Mouse (Mus musculus) forebrain, embryonic 15.5 days (tissue): ENCODE measurements at regions not wholly inside any gene's neighbourhood (a gene's known extent, or its start where the extent isn't known, plus 50 kb on each side); places are given as distances from the start of the nearest gene placed in this dataset.

ENCODE experiments used
- ATAC-seq: fragments of 200-750 bp; cut with Nextera tagmentation; replicated peaks from 2 replicates; pipeline ENCODE4 v1.8.0; 2017; ENCODE audit warnings: mild to moderate bottlenecking, moderate TSS enrichment, moderate library complexity
- H3K27ac ChIP-seq: fragments of 300-500 bp; sonication (generic); replicated peaks from 2 replicates; pipeline ENCODE4 v1.5.1; 2015; ENCODE audit warnings: mild to moderate bottlenecking, inconsistent platforms
- H3K27me3 ChIP-seq: fragments of 300-500 bp; sonication (generic); 2 replicates; pipeline ENCODE4 v1.6.1; 2015; ENCODE audit warnings: inconsistent platforms
- H3K36me3 ChIP-seq: fragments of 300-500 bp; sonication (generic); 2 replicates; pipeline ENCODE4 v1.6.1; 2015; ENCODE audit warnings: mild to moderate bottlenecking, inconsistent platforms
- H3K4me1 ChIP-seq: fragments of 300-500 bp; sonication (generic); 2 replicates; pipeline ENCODE4 v1.6.1; 2015; ENCODE audit warnings: inconsistent platforms
- H3K4me2 ChIP-seq: fragments of 300-500 bp; sonication (generic); replicated peaks from 2 replicates; pipeline ENCODE4 v1.6.1; 2015; ENCODE audit warnings: mild to moderate bottlenecking, inconsistent platforms
- H3K4me3 ChIP-seq: fragments of 300-500 bp; sonication (generic); 2 replicates; pipeline ENCODE4 v1.5.1; 2015; ENCODE audit warnings: mild to moderate bottlenecking, inconsistent platforms
- H3K9ac ChIP-seq: fragments of 300-500 bp; sonication (generic); replicated peaks from 2 replicates; pipeline ENCODE4 v1.6.1; 2015; ENCODE audit warnings: mild to moderate bottlenecking, inconsistent platforms
- H3K9me3 ChIP-seq: fragments of 300-500 bp; sonication (generic); 2 replicates; pipeline ENCODE4 v1.6.1; 2016; ENCODE audit warnings: inconsistent platforms
- WGBS: fragments of 180-500 bp; shearing (Covaris S2); methylation state at CpG from one replicate; pipeline ENCODE4 v1.1.7; 2015; ENCODE audit warnings: mixed read lengths; 5-methylcytosine and 5-hydroxymethylcytosine counted together

- H3K27ac ChIP-seq, result no peak overlapping the region
- H3K9ac ChIP-seq, result no peak overlapping the region
- H3K4me3 ChIP-seq, result no peak overlapping the region
- H3K9me3 ChIP-seq, result no peaks in the 10 kb centered on the region
- no peak for ATAC-seq
- 95% methylated on average over 8 of the region's 8 CpGs for WGBS
- H3K4me2 ChIP-seq, result no peak overlapping the region
- no peaks in the 10 kb centered on the region for H3K27me3 ChIP-seq
- peaks cover 3% of the 10 kb centered on the region; the same call in 1 of the 2 replicates for H3K36me3 ChIP-seq
- H3K4me1 ChIP-seq, result peaks cover 9% of the 10 kb centered on the region; the same call in 1 of the 2 replicates
These were observed 75.5 kb upstream of the Mrps10 start for GRCm38 (mm10) chr17:47293178-47293577.

GRCm38 (mm10) chr17:47291558-47291957, 77.1 kb upstream of the Mrps10 start:
- WGBS, result 100% methylated on average over 1 of the region's 1 CpGs
- H3K9ac ChIP-seq, result no peak overlapping the region
- no peak for ATAC-seq
- H3K27me3 ChIP-seq, result no peaks in the 10 kb centered on the region
- H3K4me2 ChIP-seq, result no peak overlapping the region
- H3K4me1 ChIP-seq, result peaks cover 9% of the 10 kb centered on the region; the same call in 1 of the 2 replicates
- H3K9me3 ChIP-seq, result no peaks in the 10 kb centered on the region
- H3K27ac ChIP-seq, result no peak overlapping the region
- peaks cover 17% of the 10 kb centered on the region; the same call in 1 of the 2 replicates for H3K36me3 ChIP-seq
- no peak overlapping the region for H3K4me3 ChIP-seq

- no peak for ATAC-seq
These were observed 83.1 kb upstream of the Mrps10 start for GRCm38 (mm10) chr17:47285616-47286015.

GRCm38 (mm10) chr17:47284236-47284635, 84.5 kb upstream of the Mrps10 start:
- 75% methylated on average over 11 of the region's 11 CpGs for WGBS
- H3K27ac ChIP-seq, result no peak overlapping the region
- no peak for ATAC-seq
- H3K4me3 ChIP-seq, result no peak overlapping the region
- H3K4me2 ChIP-seq, result no peak overlapping the region
- no peaks in the 10 kb centered on the region for H3K27me3 ChIP-seq
- no peaks in the 10 kb centered on the region for H3K9me3 ChIP-seq
- no peak overlapping the region for H3K9ac ChIP-seq
- H3K4me1 ChIP-seq, result no peaks in the 10 kb centered on the region
- H3K36me3 ChIP-seq, result peaks cover 17% of the 10 kb centered on the region; the same call in 1 of the 2 replicates

More at GRCm38 (mm10) chr17:47285616-47286015, 83.1 kb upstream of the Mrps10 start:
- H3K4me3 ChIP-seq, result no peak overlapping the region
- H3K27ac ChIP-seq, result no peak overlapping the region
- H3K36me3 ChIP-seq, result peaks cover 17% of the 10 kb centered on the region; the same call in 1 of the 2 replicates
- no peaks in the 10 kb centered on the region for H3K27me3 ChIP-seq
- 90% methylated on average over 10 of the region's 10 CpGs for WGBS
- no peak overlapping the region for H3K4me2 ChIP-seq
- no peak overlapping the region for H3K9ac ChIP-seq
- no peaks in the 10 kb centered on the region for H3K4me1 ChIP-seq
- no peaks in the 10 kb centered on the region for H3K9me3 ChIP-seq

GRCm38 (mm10) chr17:47283158-47283557, 85.5 kb upstream of the Mrps10 start:
- peaks cover 14% of the 10 kb centered on the region; the same call in 1 of the 2 replicates for H3K36me3 ChIP-seq
- H3K4me3 ChIP-seq, result no peak overlapping the region
- no peak overlapping the region for H3K4me2 ChIP-seq
- no peaks in the 10 kb centered on the region for H3K9me3 ChIP-seq
- WGBS, result 87% methylated on average over 4 of the region's 4 CpGs
- no peak for ATAC-seq
- no peak overlapping the region for H3K9ac ChIP-seq
- no peaks in the 10 kb centered on the region for H3K4me1 ChIP-seq
- no peaks in the 10 kb centered on the region for H3K27me3 ChIP-seq
- H3K27ac ChIP-seq, result no peak overlapping the region

- ATAC-seq, result no peak
- Histone ChIP-seq H3K9ac (no peak overlapping the region), H3K4me3 (no peak overlapping the region), H3K4me2 (no peak overlapping the region), H3K27me3 (no peaks in the 10 kb centered on the region), H3K36me3 (peaks cover 7% of the 10 kb centered on the region; the same call in 1 of the 2 replicates), H3K9me3 (no peaks in the 10 kb centered on the region), H3K4me1 (no peaks in the 10 kb centered on the region), H3K27ac (no peak overlapping the region)
- 51% methylated on average over 3 of the region's 3 CpGs for WGBS
These were observed 86.2 kb upstream of the Mrps10 start for GRCm38 (mm10) chr17:47282476-47282875.

- H3K4me1 ChIP-seq, result no peaks in the 10 kb centered on the region
- H3K9ac ChIP-seq, result no peak overlapping the region
- no peak overlapping the region for H3K4me3 ChIP-seq
- H3K9me3 ChIP-seq, result no peaks in the 10 kb centered on the region
- H3K4me2 ChIP-seq, result no peak overlapping the region
- WGBS, result 82% methylated on average over 5 of the region's 5 CpGs
- no peak for ATAC-seq
- H3K27ac ChIP-seq, result no peak overlapping the region
- no peaks in the 10 kb centered on the region for H3K36me3 ChIP-seq
- H3K27me3 ChIP-seq, result no peaks in the 10 kb centered on the region
These were observed 90.8 kb upstream of the Mrps10 start for GRCm38 (mm10) chr17:47277890-47278289.

- Histone ChIP-seq H3K9me3 (no peaks in the 10 kb centered on the region), H3K27me3 (no peaks in the 10 kb centered on the region), H3K4me2 (no peak overlapping the region), H3K4me1 (0 out of 2 replicates have a peak, but pooled peaks cover 4% of the 10 kb centered on the region), H3K36me3 (no peaks in the 10 kb centered on the region), H3K27ac (peak overlapping the region; percentile 68), H3K9ac (no peak overlapping the region), H3K4me3 (no peak overlapping the region)
- 64% methylated on average over 6 of the region's 6 CpGs for WGBS
- ATAC-seq, result peak; percentile 62
These were observed 92.0 kb upstream of the Mrps10 start for GRCm38 (mm10) chr17:47276639-47277038.

GRCm38 (mm10) chr17:47275796-47276311, 92.8 kb upstream of the Mrps10 start:
- Histone ChIP-seq H3K9me3 (no peaks in the 10 kb centered on the region), H3K4me1 (0 out of 2 replicates have a peak, but pooled peaks cover 4% of the 10 kb centered on the region), H3K4me3 (no peak overlapping the region), H3K27me3 (no peaks in the 10 kb centered on the region), H3K9ac (no peak overlapping the region), H3K36me3 (no peaks in the 10 kb centered on the region), H3K27ac (0 out of 2 replicates have a peak overlapping the region, but pooled peaks have one; percentile 68), H3K4me2 (no peak overlapping the region)
- ATAC-seq, result no peak
- 62% methylated on average over 19 of the region's 19 CpGs for WGBS

- Histone ChIP-seq H3K27me3 (no peaks in the 10 kb centered on the region), H3K9me3 (no peaks in the 10 kb centered on the region), H3K27ac (no peak overlapping the region), H3K36me3 (no peaks in the 10 kb centered on the region), H3K4me1 (0 out of 2 replicates have a peak, but pooled peaks cover 4% of the 10 kb centered on the region), H3K4me2 (no peak overlapping the region), H3K4me3 (no peak overlapping the region), H3K9ac (no peak overlapping the region)
- no peak for ATAC-seq
- WGBS, result 92% methylated on average over 7 of the region's 7 CpGs
These were observed 95.4 kb upstream of the Mrps10 start for GRCm38 (mm10) chr17:47273309-47273708.

GRCm38 (mm10) chr17:47271979-47272677, 96.6 kb upstream of the Mrps10 start:
- Histone ChIP-seq H3K4me3 (no peak overlapping the region), H3K27ac (no peak overlapping the region), H3K4me1 (0 out of 2 replicates have a peak, but pooled peaks cover 4% of the 10 kb centered on the region), H3K27me3 (no peaks in the 10 kb centered on the region), H3K4me2 (no peak overlapping the region), H3K9me3 (no peaks in the 10 kb centered on the region), H3K36me3 (no peaks in the 10 kb centered on the region), H3K9ac (no peak overlapping the region)
- 86% methylated on average over 7 of the region's 7 CpGs for WGBS
- ATAC-seq, result no peak

GRCm38 (mm10) chr17:47269053-47269891, 99.4 kb upstream of the Mrps10 start:
- H3K9me3 ChIP-seq, result no peaks in the 10 kb centered on the region
- H3K27ac ChIP-seq, result no peak overlapping the region; the same call in 1 of the 2 replicates
- no peak overlapping the region for H3K4me3 ChIP-seq
- ATAC-seq, result no peak
- H3K36me3 ChIP-seq, result no peaks in the 10 kb centered on the region
- no peaks in the 10 kb centered on the region for H3K27me3 ChIP-seq
- WGBS, result 83% methylated on average over 19 of the region's 19 CpGs
- no peak overlapping the region for H3K4me2 ChIP-seq
- H3K4me1 ChIP-seq, result 0 out of 2 replicates have a peak, but pooled peaks cover 4% of the 10 kb centered on the region
- H3K9ac ChIP-seq, result no peak overlapping the region
